Mouse (Mus musculus): ENCODE data around the gene Cacnb3. TPM values are rescaled to one million over a fixed set of nuclear protein-coding genes. Genes with fewer than 3 reads are reported as not detected.

The Cacnb3 gene
- polyA plus RNA-seq, 1 experiment from 2014 or later = 22.8 TPM

DNA sequence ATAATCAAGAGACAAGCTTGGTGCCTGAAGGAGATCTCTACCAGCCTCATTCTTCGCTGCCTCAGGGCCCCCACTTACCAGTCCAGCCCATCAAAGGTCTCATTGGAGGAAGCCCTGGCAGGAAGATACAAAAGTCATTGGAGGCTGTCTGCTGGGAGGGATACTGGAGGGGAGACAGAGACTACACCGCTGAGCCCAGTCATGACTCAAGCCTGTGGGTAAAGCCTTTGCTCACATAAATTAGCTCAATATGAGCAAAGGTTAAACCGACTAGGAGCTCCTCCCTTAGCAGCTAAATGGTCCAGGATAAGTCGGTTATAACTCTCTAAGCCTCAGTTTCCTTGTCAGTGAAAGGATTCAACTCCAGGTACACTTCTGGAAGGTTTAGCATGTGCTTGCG, 35.6 kb upstream of the Cacnb3 start:
- Histone ChIP-seq H3K9me3 (ENCODE audit: control insufficient read depth, low read length) (no peaks in the 10 kb centered on the region), H3K36me3 (ENCODE audit: control insufficient read depth, insufficient read depth, low read length) (peaks cover 55% of the 10 kb centered on the region), H3K27ac (ENCODE audit: low read length) (peak overlapping the region; percentile 7; the same call in 1 of the 2 replicates), H3K27me3 (replicated peaks; ENCODE audit: control insufficient read depth, insufficient read depth, low read length) (no peaks in the 10 kb centered on the region), H3K4me1 (ENCODE audit: control insufficient read depth, insufficient read depth, low read length) (peaks cover 3% of the 10 kb centered on the region; the same call in 1 of the 2 replicates), H3K4me3 (ENCODE audit: low read length) (no peak overlapping the region), H3K4me2 (ENCODE audit: low read depth, low read length) (no peak overlapping the region), H3K9ac (ENCODE audit: low read depth, low read length) (no peak overlapping the region)
- WGBS = 75% methylated on average over 5 of the region's 5 CpGs
- peak; percentile 62 for ATAC-seq

GRCm38 (mm10) chr15:98596609-98597008, 34.0 kb upstream of the Cacnb3 start:
- Histone ChIP-seq H3K9ac (ENCODE audit: low read depth, low read length) (no peak overlapping the region; the same call in 1 of the 2 replicates), H3K27ac (ENCODE audit: low read length) (no peak overlapping the region), H3K36me3 (ENCODE audit: control insufficient read depth, insufficient read depth, low read length) (peaks cover 56% of the 10 kb centered on the region), H3K4me1 (ENCODE audit: control insufficient read depth, insufficient read depth, low read length) (peaks cover 14% of the 10 kb centered on the region), H3K9me3 (ENCODE audit: control insufficient read depth, low read length) (no peaks in the 10 kb centered on the region), H3K4me2 (ENCODE audit: low read depth, low read length) (no peak overlapping the region), H3K27me3 (replicated peaks; ENCODE audit: control insufficient read depth, insufficient read depth, low read length) (no peaks in the 10 kb centered on the region), H3K4me3 (ENCODE audit: low read length) (no peak overlapping the region)
- WGBS = 91% methylated on average over 14 of the region's 14 CpGs
- no peak for ATAC-seq

DNA sequence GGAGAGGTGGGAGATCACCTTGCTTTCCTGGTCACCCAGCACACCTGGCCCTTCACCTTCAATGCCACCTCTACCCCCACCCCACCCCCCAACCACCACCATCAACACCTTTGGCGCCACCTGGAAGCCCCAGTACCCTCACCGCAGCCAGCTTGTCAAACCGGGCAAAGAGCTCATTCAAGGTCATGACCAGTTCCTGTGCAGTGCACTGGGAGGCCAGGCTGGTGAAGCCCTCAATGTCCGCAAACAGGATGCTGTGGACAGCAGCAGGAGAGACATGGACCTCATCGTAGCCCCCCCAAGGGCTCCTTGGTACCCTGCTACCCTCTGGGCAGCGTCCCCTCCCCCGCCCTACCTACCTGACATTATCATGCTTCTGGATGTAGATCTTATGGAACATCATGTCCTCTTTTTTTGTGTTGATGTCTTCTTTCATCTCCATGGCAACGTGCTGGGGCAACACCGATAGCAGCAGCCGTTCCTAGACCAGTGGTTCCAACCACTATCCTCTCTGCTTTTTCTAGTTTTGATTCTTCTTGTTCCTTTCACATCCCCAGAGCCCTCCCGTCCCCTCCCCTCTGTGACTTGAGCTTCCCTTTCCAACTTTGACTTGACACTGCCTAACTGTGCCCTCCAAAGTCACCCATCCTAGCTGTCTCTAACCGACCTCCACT, 30.5 kb upstream of the Cacnb3 start:
- no peak for ATAC-seq
- WGBS = 84% methylated on average over 12 of the region's 12 CpGs
- peaks cover 38% of the 10 kb centered on the region for H3K36me3 ChIP-seq (ENCODE audit: control insufficient read depth, insufficient read depth, low read length)
- no peak overlapping the region for H3K27ac ChIP-seq (ENCODE audit: low read length)
- H3K4me1 ChIP-seq (ENCODE audit: control insufficient read depth, insufficient read depth, low read length) = peaks cover 41% of the 10 kb centered on the region
- no peaks in the 10 kb centered on the region for H3K27me3 ChIP-seq (replicated peaks; ENCODE audit: control insufficient read depth, insufficient read depth, low read length)
- no peak overlapping the region for H3K9ac ChIP-seq (ENCODE audit: low read depth, low read length)
- H3K9me3 ChIP-seq (ENCODE audit: control insufficient read depth, low read length) = no peaks in the 10 kb centered on the region
- no peak overlapping the region for H3K4me2 ChIP-seq (ENCODE audit: low read depth, low read length)
- no peak overlapping the region for H3K4me3 ChIP-seq (ENCODE audit: low read length)

- H3K36me3 ChIP-seq (ENCODE audit: control insufficient read depth, insufficient read depth, low read length) = peaks cover 29% of the 10 kb centered on the region
- H3K27me3 ChIP-seq (replicated peaks; ENCODE audit: control insufficient read depth, insufficient read depth, low read length) = no peaks in the 10 kb centered on the region
- no peaks in the 10 kb centered on the region for H3K9me3 ChIP-seq (ENCODE audit: control insufficient read depth, low read length)
- H3K4me2 ChIP-seq (ENCODE audit: low read depth, low read length) = peak overlapping the region; percentile 66
- H3K4me3 ChIP-seq (ENCODE audit: low read length) = peak overlapping the region; percentile 44
- 65% methylated on average over 7 of the region's 7 CpGs for WGBS
- H3K9ac ChIP-seq (ENCODE audit: low read depth, low read length) = peak overlapping the region; percentile 70
- H3K4me1 ChIP-seq (ENCODE audit: control insufficient read depth, insufficient read depth, low read length) = peaks cover 47% of the 10 kb centered on the region
- H3K27ac ChIP-seq (ENCODE audit: low read length) = peak overlapping the region; percentile 31; the same call in 1 of the 2 replicates
- no peak for ATAC-seq
Measured at GRCm38 (mm10) chr15:98601832-98602190, 28.8 kb upstream of the Cacnb3 start.

- peak overlapping the region; percentile 66 for H3K4me2 ChIP-seq (ENCODE audit: low read depth, low read length)
- H3K9ac ChIP-seq (ENCODE audit: low read depth, low read length) = peak overlapping the region; percentile 70
- peaks cover 53% of the 10 kb centered on the region for H3K4me1 ChIP-seq (ENCODE audit: control insufficient read depth, insufficient read depth, low read length)
- no peaks in the 10 kb centered on the region for H3K27me3 ChIP-seq (replicated peaks; ENCODE audit: control insufficient read depth, insufficient read depth, low read length)
- peak; percentile 43 for ATAC-seq
- H3K36me3 ChIP-seq (ENCODE audit: control insufficient read depth, insufficient read depth, low read length) = peaks cover 24% of the 10 kb centered on the region
- peak overlapping the region; percentile 72 for H3K27ac ChIP-seq (ENCODE audit: low read length)
- H3K4me3 ChIP-seq (ENCODE audit: low read length) = peak overlapping the region; percentile 44
- WGBS = 35% methylated on average over 13 of the region's 13 CpGs
- H3K9me3 ChIP-seq (ENCODE audit: control insufficient read depth, low read length) = no peaks in the 10 kb centered on the region
Measured at GRCm38 (mm10) chr15:98602191-98602881, 28.3 kb upstream of the Cacnb3 start.

GRCm38 (mm10) chr15:98602921-98603458, 27.6 kb upstream of the Cacnb3 start:
- Histone ChIP-seq H3K9ac (ENCODE audit: low read depth, low read length) (peak overlapping the region; percentile 70), H3K4me2 (ENCODE audit: low read depth, low read length) (peak overlapping the region; percentile 66), H3K4me1 (ENCODE audit: control insufficient read depth, insufficient read depth, low read length) (peaks cover 59% of the 10 kb centered on the region), H3K36me3 (ENCODE audit: control insufficient read depth, insufficient read depth, low read length) (peaks cover 18% of the 10 kb centered on the region; the same call in 1 of the 2 replicates), H3K4me3 (ENCODE audit: low read length) (peak overlapping the region; percentile 44), H3K9me3 (ENCODE audit: control insufficient read depth, low read length) (no peaks in the 10 kb centered on the region), H3K27me3 (replicated peaks; ENCODE audit: control insufficient read depth, insufficient read depth, low read length) (no peaks in the 10 kb centered on the region), H3K27ac (ENCODE audit: low read length) (peak overlapping the region; percentile 72)
- 0 out of 2 replicates have a peak, but pooled peaks have one; percentile 29 for ATAC-seq
- WGBS = 32% methylated on average over 4 of the region's 4 CpGs

GRCm38 (mm10) chr15:98604041-98604575, 26.5 kb upstream of the Cacnb3 start:
- peak overlapping the region; percentile 66; the same call in 1 of the 2 replicates for H3K4me2 ChIP-seq (ENCODE audit: low read depth, low read length)

DNA sequence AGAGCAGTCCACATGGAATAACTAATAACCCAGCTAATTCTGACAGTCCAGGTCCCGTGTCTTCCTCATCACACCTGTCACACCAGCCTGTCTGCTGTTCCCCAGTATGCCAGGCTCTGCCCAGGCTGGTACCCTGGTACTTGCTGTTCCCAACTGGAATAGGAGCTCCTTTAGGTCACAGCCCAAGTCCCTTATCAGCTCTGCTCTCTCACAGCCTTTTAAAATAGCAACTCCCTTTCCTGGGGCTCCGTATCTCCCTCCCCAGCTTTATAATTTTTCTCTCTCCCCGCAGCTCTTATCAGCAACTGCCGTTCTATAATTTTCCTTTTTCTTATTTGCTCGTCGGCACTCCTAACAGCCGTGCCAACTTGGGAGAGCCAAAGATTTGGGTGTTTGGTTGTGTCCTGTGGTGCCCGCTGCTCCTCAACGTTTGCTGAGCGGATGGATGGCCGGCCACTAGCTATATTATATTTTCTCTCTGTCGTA, 24.5 kb upstream of the Cacnb3 start:
- 65% methylated on average over 12 of the region's 12 CpGs for WGBS
- Histone ChIP-seq H3K36me3 (ENCODE audit: control insufficient read depth, insufficient read depth, low read length) (peaks cover 5% of the 10 kb centered on the region; the same call in 1 of the 2 replicates), H3K4me3 (ENCODE audit: low read length) (peak overlapping the region; percentile 11; the same call in 1 of the 2 replicates), H3K9me3 (ENCODE audit: control insufficient read depth, low read length) (no peaks in the 10 kb centered on the region), H3K27me3 (replicated peaks; ENCODE audit: control insufficient read depth, insufficient read depth, low read length) (no peaks in the 10 kb centered on the region), H3K4me1 (ENCODE audit: control insufficient read depth, insufficient read depth, low read length) (peaks cover 59% of the 10 kb centered on the region), H3K27ac (ENCODE audit: low read length) (peak overlapping the region; percentile 25; the same call in 1 of the 2 replicates), H3K9ac (ENCODE audit: low read depth, low read length) (no peak overlapping the region), H3K4me2 (ENCODE audit: low read depth, low read length) (peak overlapping the region; percentile 81; the same call in 1 of the 2 replicates)
- ATAC-seq = no peak

More at GRCm38 (mm10) chr15:98604041-98604575, 26.5 kb upstream of the Cacnb3 start:
- H3K9me3 ChIP-seq (ENCODE audit: control insufficient read depth, low read length) = no peaks in the 10 kb centered on the region
- H3K9ac ChIP-seq (ENCODE audit: low read depth, low read length) = 0 out of 2 replicates have a peak overlapping the region, but pooled peaks have one; percentile 19
- H3K36me3 ChIP-seq (ENCODE audit: control insufficient read depth, insufficient read depth, low read length) = peaks cover 10% of the 10 kb centered on the region; the same call in 1 of the 2 replicates
- H3K27ac ChIP-seq (ENCODE audit: low read length) = no peak overlapping the region
- ATAC-seq = no peak
- 87% methylated on average over 24 of the region's 24 CpGs for WGBS
- peaks cover 61% of the 10 kb centered on the region for H3K4me1 ChIP-seq (ENCODE audit: control insufficient read depth, insufficient read depth, low read length)
- peak overlapping the region; percentile 44; the same call in 1 of the 2 replicates for H3K4me3 ChIP-seq (ENCODE audit: low read length)
- no peaks in the 10 kb centered on the region for H3K27me3 ChIP-seq (replicated peaks; ENCODE audit: control insufficient read depth, insufficient read depth, low read length)

- Histone ChIP-seq H3K4me3 (ENCODE audit: low read length) (peak overlapping the region; percentile 79; the same call in 1 of the 2 replicates), H3K4me1 (ENCODE audit: control insufficient read depth, insufficient read depth, low read length) (peaks cover 52% of the 10 kb centered on the region), H3K4me2 (ENCODE audit: low read depth, low read length) (peak overlapping the region; percentile 81), H3K36me3 (ENCODE audit: control insufficient read depth, insufficient read depth, low read length) (peaks cover 5% of the 10 kb centered on the region; the same call in 1 of the 2 replicates), H3K9ac (ENCODE audit: low read depth, low read length) (peak overlapping the region; percentile 90; the same call in 1 of the 2 replicates), H3K27me3 (replicated peaks; ENCODE audit: control insufficient read depth, insufficient read depth, low read length) (no peaks in the 10 kb centered on the region), H3K27ac (ENCODE audit: low read length) (peak overlapping the region; percentile 40; the same call in 1 of the 2 replicates), H3K9me3 (ENCODE audit: control insufficient read depth, low read length) (no peaks in the 10 kb centered on the region)
- ATAC-seq = no peak
- 67% methylated on average over 9 of the region's 9 CpGs for WGBS
Measured at GRCm38 (mm10) chr15:98606739-98607138, 23.9 kb upstream of the Cacnb3 start.

All from intestine, embryonic 16.5 days (tissue).